Mouse (Mus musculus) ES-Bruce4 (cell line): ENCODE measurements around the gene Eif1ad.

ENCODE experiments used
- CTCF ChIP-seq: IDR thresholded peaks from one replicate; pipeline ENCODE4 v1.8.1; 2011; ENCODE audit warnings: low read depth, low read length
- EP300 ChIP-seq: IDR thresholded peaks from 2 replicates; pipeline ENCODE4 v1.6.1; 2011; ENCODE audit warnings: low read depth, low read length; ENCODE audit not compliant: insufficient read depth
- POLR2A ChIP-seq: IDR thresholded peaks from one replicate; pipeline ENCODE4 v1.8.1; 2011; ENCODE audit warnings: low read length; ENCODE audit not compliant: insufficient read depth

DNA sequence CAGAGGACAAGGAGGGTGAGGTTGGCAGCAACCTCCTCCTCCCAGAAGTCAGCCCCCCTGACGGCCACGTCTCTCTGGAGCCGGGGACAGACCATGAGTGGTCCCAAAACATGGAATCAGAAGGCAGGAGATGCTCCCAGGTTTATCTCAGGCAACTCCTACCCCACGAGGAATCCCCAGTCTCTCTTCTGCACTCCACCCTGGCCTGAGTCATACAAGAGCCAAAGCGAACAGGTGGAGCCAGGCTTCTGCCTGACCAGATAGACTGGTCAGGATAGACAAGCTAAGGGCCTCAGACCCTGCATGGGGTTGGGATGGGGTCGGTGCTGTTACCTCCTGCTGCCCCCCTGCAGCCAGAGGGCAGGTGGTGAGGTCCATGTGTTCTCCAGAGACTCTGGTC is 18.5 kb upstream of the Eif1ad start:
- TF ChIP-seq POLR2A (no peak), CTCF (no peak), EP300 (no peak)
